Mouse (Mus musculus): ENCODE measurements around the gene Ugt1a7c. TPM values are rescaled to one million over a fixed set of nuclear protein-coding genes. Genes with fewer than 3 reads are reported as not detected.
"Not testable (repeated sequence)": the region's sequence is repeated elsewhere in the genome, so short reads cannot be mapped to it uniquely, and the experiment has no call there.

Gene Ugt1a7c
- total and polyA plus RNA-seq, 3 experiments, result 2.2 to 15.3 (median 11.1) TPM

DNA sequence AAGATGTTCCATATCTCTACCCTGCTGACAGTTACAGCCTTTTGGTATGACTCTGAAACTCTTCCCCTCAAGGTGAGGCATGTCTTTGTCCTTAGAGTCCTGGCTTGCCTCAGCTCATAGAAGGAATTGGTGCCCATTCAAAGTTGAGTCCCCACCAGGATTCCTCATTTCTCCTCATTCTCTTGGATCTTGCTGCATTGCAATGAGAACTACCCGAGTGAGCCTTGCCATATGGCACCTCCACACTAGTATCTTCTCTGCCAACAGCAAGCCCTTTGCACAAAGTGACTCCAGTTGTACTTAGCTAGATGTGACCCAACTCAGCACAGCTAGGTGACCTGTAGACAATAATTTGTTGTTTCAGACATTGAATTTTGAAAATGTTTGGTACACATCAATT lies 128.7 kb downstream of the Ugt1a7c start:
- H3K9ac ChIP-seq (ENCODE audit: insufficient read depth, low read depth), result no peak overlapping the region
- no peaks in the 10 kb centered on the region for H3K79me2 ChIP-seq (replicated peaks; ENCODE audit: control insufficient read depth, extremely low read depth, insufficient read depth, poor library complexity, severe bottlenecking)
- dilution Hi-C loops (cut with MboI; ENCODE audit: extremely low pct_ligation_motif_present, extremely low pct_unique_long_range_greater_than_20kb, low sequenced_read_pairs) (no loop called here), in situ Hi-C loops (cut with MboI; ENCODE audit: low pct_ligation_motif_present, low pct_unique_long_range_greater_than_20kb, low sequenced_read_pairs) (no loop called here)
- 0 out of 4 replicates have a peak, but pooled peaks cover 0 to 3% of the 10 kb centered on the region in 2 experiments for H3K4me1 ChIP-seq (ENCODE audit: control insufficient read depth in 1 of 2, insufficient read depth in 2 of 2)
- H3K4me3 ChIP-seq (replicated peaks in 1 of 3; ENCODE audit: low read depth in 2 of 3, low read length in 2 of 3, poor library complexity in 1 of 3), result no peak overlapping the region
- H3K9me3 ChIP-seq (replicated peaks; ENCODE audit: low read length), result peaks cover 57% of the 10 kb centered on the region
- TF ChIP-seq MAZ (IDR thresholded peaks at IDR 0.05; ENCODE audit: low read depth, low read length) (no peak), JUN (IDR thresholded peaks at IDR 0.05; ENCODE audit: insufficient read depth, low read depth, low read length) (no peak), CHD2 (IDR thresholded peaks at IDR 0.05; ENCODE audit: low read length) (no peak), MYC (IDR thresholded peaks at IDR 0.05; ENCODE audit: low read depth, low read length) (no peak), USF2 (conservative IDR thresholded peaks at IDR 0.05; ENCODE audit: low read depth, low read length) (no peak), MXI1 (IDR thresholded peaks at IDR 0.05; ENCODE audit: low read depth, low read length) (no peak), GABPA (IDR thresholded peaks at IDR 0.05; ENCODE audit: insufficient replicate concordance, low read depth, low read length) (no peak), POLR2AphosphoS2 (IDR thresholded peaks at IDR 0.05; ENCODE audit: low read depth, low read length) (no peak), E2F4 (IDR thresholded peaks at IDR 0.05; ENCODE audit: insufficient replicate concordance, low read depth, low read length) (no peak), SIN3A (IDR thresholded peaks at IDR 0.05; ENCODE audit: low read length) (no peak), MAFK (IDR thresholded peaks at IDR 0.05; ENCODE audit: insufficient replicate concordance, low read length) (no peak), ZC3H11A (IDR thresholded peaks at IDR 0.05; ENCODE audit: low read depth, low read length) (no peak), SMC3 (IDR thresholded peaks at IDR 0.05; ENCODE audit: low read depth, low read length) (no peak), TCF12 (IDR thresholded peaks at IDR 0.05; ENCODE audit: low read depth, low read length) (no peak), UBTF (IDR thresholded peaks at IDR 0.05; ENCODE audit: low read depth, low read length) (no peak)
- no peak for DNase-seq (ENCODE audit: extremely low read depth)
- H3K27ac ChIP-seq (ENCODE audit: insufficient read depth, low read depth), result no peak overlapping the region
- no peak overlapping the region for H3K4me2 ChIP-seq (ENCODE audit: insufficient read depth, low read depth, poor library complexity, severe bottlenecking)
- H3K27me3 ChIP-seq (replicated peaks), result no peaks in the 10 kb centered on the region
- no peaks in the 10 kb centered on the region for H3K36me3 ChIP-seq (replicated peaks in 1 of 2; ENCODE audit: control insufficient read depth in 1 of 2, insufficient read depth in 1 of 2, low read length in 1 of 2)

GRCm38 (mm10) chr1:88224029-88224776 lies 129.3 kb downstream of the Ugt1a7c start:
- no peak overlapping the region for H3K4me3 ChIP-seq (replicated peaks in 1 of 3; ENCODE audit: low read depth in 2 of 3, low read length in 2 of 3, poor library complexity in 1 of 3)
- dilution Hi-C loops (cut with MboI; ENCODE audit: extremely low pct_ligation_motif_present, extremely low pct_unique_long_range_greater_than_20kb, low sequenced_read_pairs), result no loop called here

GRCm38 (mm10) chr1:88225301-88225700 lies 130.4 kb downstream of the Ugt1a7c start:
- in situ Hi-C loops (cut with MboI; ENCODE audit: low pct_ligation_motif_present, low pct_unique_long_range_greater_than_20kb, low sequenced_read_pairs); H3K4me1 ChIP-seq (ENCODE audit: control insufficient read depth in 1 of 2, insufficient read depth in 2 of 2); H3K4me3 ChIP-seq (replicated peaks in 1 of 3; ENCODE audit: low read depth in 2 of 3, low read length in 2 of 3, poor library complexity in 1 of 3); DNase-seq (ENCODE audit: extremely low read depth); H3K27ac ChIP-seq (ENCODE audit: insufficient read depth, low read depth); dilution Hi-C loops (cut with MboI; ENCODE audit: extremely low pct_ligation_motif_present, extremely low pct_unique_long_range_greater_than_20kb, low sequenced_read_pairs); H3K9ac ChIP-seq (ENCODE audit: insufficient read depth, low read depth); H3K79me2 ChIP-seq (replicated peaks; ENCODE audit: control insufficient read depth, extremely low read depth, insufficient read depth, poor library complexity, severe bottlenecking); H3K27me3 ChIP-seq (replicated peaks); H3K4me2 ChIP-seq (ENCODE audit: insufficient read depth, low read depth, poor library complexity, severe bottlenecking); H3K36me3 ChIP-seq (replicated peaks in 1 of 2; ENCODE audit: control insufficient read depth in 1 of 2, insufficient read depth in 1 of 2, low read length in 1 of 2): not testable (repeated sequence)
- H3K9me3 ChIP-seq (replicated peaks; ENCODE audit: low read length), result peaks cover 57% of the 10 kb centered on the region

More at GRCm38 (mm10) chr1:88224029-88224776, 129.3 kb downstream of the Ugt1a7c start:
- in situ Hi-C loops (cut with MboI; ENCODE audit: low pct_ligation_motif_present, low pct_unique_long_range_greater_than_20kb, low sequenced_read_pairs), result no loop called here
- H3K79me2 ChIP-seq (replicated peaks; ENCODE audit: control insufficient read depth, extremely low read depth, insufficient read depth, poor library complexity, severe bottlenecking), result no peaks in the 10 kb centered on the region
- 0 out of 4 replicates have a peak, but pooled peaks cover 0 to 3% of the 10 kb centered on the region in 2 experiments for H3K4me1 ChIP-seq (ENCODE audit: control insufficient read depth in 1 of 2, insufficient read depth in 2 of 2)
- no peaks in the 10 kb centered on the region for H3K27me3 ChIP-seq (replicated peaks)
- no peak overlapping the region for H3K4me2 ChIP-seq (ENCODE audit: insufficient read depth, low read depth, poor library complexity, severe bottlenecking)
- H3K27ac ChIP-seq (ENCODE audit: insufficient read depth, low read depth), result no peak overlapping the region
- no peak for DNase-seq (ENCODE audit: extremely low read depth)
- peaks cover 53% of the 10 kb centered on the region for H3K9me3 ChIP-seq (replicated peaks; ENCODE audit: low read length)
- no peak for TF ChIP-seq MAZ (IDR thresholded peaks at IDR 0.05; ENCODE audit: low read depth, low read length)
- no peak for TF ChIP-seq NELFE (IDR thresholded peaks at IDR 0.05; ENCODE audit: low read depth, low read length)
- no peak for TF ChIP-seq PAX5 (IDR thresholded peaks at IDR 0.05; ENCODE audit: low read length)
- no peak for TF ChIP-seq CHD1 (IDR thresholded peaks at IDR 0.05; ENCODE audit: low read depth, low read length)
- no peak for TF ChIP-seq POLR2AphosphoS2 (IDR thresholded peaks at IDR 0.05; ENCODE audit: low read depth, low read length)
- no peak for TF ChIP-seq NRF1 (IDR thresholded peaks at IDR 0.05; ENCODE audit: low read depth, low read length)
- no peak for TF ChIP-seq MAFK (IDR thresholded peaks at IDR 0.05; ENCODE audit: insufficient replicate concordance, low read length)
- TF ChIP-seq ETS1 (conservative IDR thresholded peaks at IDR 0.05; ENCODE audit: low read depth, low read length), result no peak
- TF ChIP-seq JUN (IDR thresholded peaks at IDR 0.05; ENCODE audit: insufficient read depth, low read depth, low read length), result no peak
- no peak for TF ChIP-seq E2F4 (IDR thresholded peaks at IDR 0.05; ENCODE audit: insufficient replicate concordance, low read depth, low read length)
- TF ChIP-seq IRF4 (IDR thresholded peaks at IDR 0.05; ENCODE audit: low read depth, low read length), result no peak
- TF ChIP-seq MAX (IDR thresholded peaks at IDR 0.05; ENCODE audit: low read length), result no peak
- TF ChIP-seq KAT2A (IDR thresholded peaks at IDR 0.05; ENCODE audit: insufficient replicate concordance, low read length), result no peak
- no peak for TF ChIP-seq POLR2A (IDR thresholded peaks at IDR 0.05; ENCODE audit: low read depth, low read length)
- no peak for TF ChIP-seq UBTF (IDR thresholded peaks at IDR 0.05; ENCODE audit: low read depth, low read length)
- no peak for TF ChIP-seq MYC (IDR thresholded peaks at IDR 0.05; ENCODE audit: low read depth, low read length)
- no peak for TF ChIP-seq MXI1 (IDR thresholded peaks at IDR 0.05; ENCODE audit: low read depth, low read length)
- H3K9ac ChIP-seq (ENCODE audit: insufficient read depth, low read depth), result no peak overlapping the region
- no peaks in the 10 kb centered on the region for H3K36me3 ChIP-seq (replicated peaks in 1 of 2; ENCODE audit: control insufficient read depth in 1 of 2, insufficient read depth in 1 of 2, low read length in 1 of 2)

Measured in CH12.LX (cell line).